Mouse (Mus musculus) embryonic facial prominence, embryonic 14.5 days (tissue): ENCODE measurements around the gene Olfr462. TPM values are rescaled to one million over a fixed set of nuclear protein-coding genes. Genes with fewer than 3 reads are reported as not detected.

Source experiments
- ATAC-seq: fragments of 200-750 bp; cut with Nextera tagmentation; 2 replicates; pipeline ENCODE4 v1.8.0; 2017; ENCODE audit warnings: low read depth, moderate number of reproducible peaks, moderate TSS enrichment
- DNase-seq: peaks from one replicate; pipeline ENCODE4 v3.0.0-alpha.2; 2015; ENCODE audit warnings: low spot score
- H3K27ac ChIP-seq: fragments of 300-500 bp; sonication (generic); replicated peaks from 2 replicates; pipeline ENCODE4 v1.5.1; 2014; ENCODE audit warnings: low read depth, mild to moderate bottlenecking, low read length, moderate library complexity
- H3K27me3 ChIP-seq: fragments of 300-500 bp; sonication (generic); replicated peaks from 2 replicates; pipeline ENCODE4 v1.6.1; 2014; ENCODE audit warnings: low read length; ENCODE audit not compliant: control insufficient read depth, insufficient read depth
- H3K36me3 ChIP-seq: fragments of 300-500 bp; sonication (generic); 2 replicates; pipeline ENCODE4 v1.6.1; 2014; ENCODE audit warnings: low read length, mixed read lengths; ENCODE audit not compliant: control insufficient read depth, insufficient read depth
- H3K4me1 ChIP-seq: fragments of 300-500 bp; sonication (generic); 2 replicates; pipeline ENCODE4 v1.6.1; 2014; ENCODE audit warnings: antibody characterized with exemption, low read length; ENCODE audit not compliant: control insufficient read depth, insufficient read depth
- H3K4me2 ChIP-seq: fragments of 300-500 bp; sonication (generic); 2 replicates; pipeline ENCODE4 v1.6.1; 2014; ENCODE audit warnings: low read depth, mild to moderate bottlenecking, low read length, moderate library complexity, mixed read lengths
- H3K4me3 ChIP-seq: fragments of 300-500 bp; sonication (generic); 2 replicates; pipeline ENCODE4 v1.5.1; 2014; ENCODE audit warnings: low read depth, mild to moderate bottlenecking, low read length
- H3K9ac ChIP-seq: fragments of 300-500 bp; sonication (generic); 2 replicates; pipeline ENCODE4 v1.6.1; 2014; ENCODE audit warnings: low read depth, mild to moderate bottlenecking, low read length, moderate library complexity, mixed read lengths
- H3K9me3 ChIP-seq: fragments of 300-500 bp; sonication (generic); 2 replicates; pipeline ENCODE4 v1.6.1; 2016; ENCODE audit warnings: low read length; ENCODE audit not compliant: control insufficient read depth
- WGBS: fragments of 180-500 bp; shearing (Covaris S2); extraction: QIAGEN DNeasy Blood & Tissue Kit; methylation state at CpG from one replicate; pipeline ENCODE4 v1.1.7; 2014; 5-methylcytosine and 5-hydroxymethylcytosine counted together
- polyA plus RNA-seq: library from polyadenylated mRNA; unstranded; fragments of >200 nt; fragmentation: Nextera tagmentation; extraction: Ambion mirVana; gene quantifications from 2 replicates; pipeline ENCODE4 v1.2.1, GENCODE M21; 2014

Olfr462 gene
- polyA plus RNA-seq, 1 experiment from 2014 or later, result not detected

- Histone ChIP-seq H3K9me3 (no peaks in the 10 kb centered on the region), H3K36me3 (no peaks in the 10 kb centered on the region), H3K9ac (no peak overlapping the region), H3K4me2 (no peak overlapping the region), H3K4me3 (no peak overlapping the region), H3K4me1 (no peaks in the 10 kb centered on the region), H3K27me3 (no peaks in the 10 kb centered on the region), H3K27ac (no peak overlapping the region)
- 72% methylated on average over 8 of the region's 8 CpGs for WGBS
- no peak for DNase-seq
- ATAC-seq, result no peak
Measured at GRCm38 (mm10) chr11:87840676-87841075, 51.4 kb downstream of the Olfr462 start.

Other genes with a start within 250 kb of the Olfr462 start
- 5.3 and 6.2 TPM in 2 replicates for gene Rnf43, start 229.5 kb downstream of the Olfr462 start, polyA plus RNA-seq
- 146 and 153 TPM in 2 replicates for gene Supt4a, start 154.7 kb downstream of the Olfr462 start, polyA plus RNA-seq
- gene Tspoap1, start 131.7 kb downstream of the Olfr462 start, polyA plus RNA-seq, result 1.9 and 2.2 TPM in 2 replicates
- gene Mpo, start 98.7 kb downstream of the Olfr462 start, polyA plus RNA-seq, result 0.77 and 2.7 TPM in 2 replicates
- gene Lpo, start 64.0 kb downstream of the Olfr462 start, polyA plus RNA-seq, result 0.18 and 0.38 TPM in 2 replicates
- 11.9 and 12.9 TPM in 2 replicates for gene Mks1, start 39.1 kb downstream of the Olfr462 start, polyA plus RNA-seq
- gene Epx, start 16.7 kb downstream of the Olfr462 start, polyA plus RNA-seq, result 0.12 TPM in 1 of 2 replicates, not detected in the other
- gene Olfr463, start 5.1 kb upstream of the Olfr462 start, polyA plus RNA-seq, result not detected in 2 replicates
- gene Olfr464, start 28.7 kb upstream of the Olfr462 start, polyA plus RNA-seq, result 0.10 and 0.22 TPM in 2 replicates
- gene Dynll2, start 95.3 kb upstream of the Olfr462 start, polyA plus RNA-seq, result 13.0 and 13.7 TPM in 2 replicates
- gene Srsf1, start 155.1 kb upstream of the Olfr462 start, polyA plus RNA-seq, result 291 and 327 TPM in 2 replicates
- 35.3 and 36.6 TPM in 2 replicates for gene Vezf1, start 176.0 kb upstream of the Olfr462 start, polyA plus RNA-seq
- gene Cuedc1, start 205.8 kb upstream of the Olfr462 start, polyA plus RNA-seq, result 17.4 and 17.7 TPM in 2 replicates